Mouse (Mus musculus) ovary, adult 10 weeks (tissue): ENCODE results near the gene Tuba4a. TPM values are rescaled to one million over a fixed set of nuclear protein-coding genes. Genes with fewer than 3 reads are reported as not detected.

Experiments used
- polyA plus RNA-seq: library from polyadenylated mRNA; stranded (reverse); fragments of 350-450 nt; fragmentation: Illumina TruSeq; extraction: RNeasy Lipid Tissue Mini Kit (QIAGEN cat#74804); gene quantifications from one replicate; pipeline ENCODE4 v1.2.3, GENCODE M21; 2014

Gene Tuba4a
- polyA plus RNA-seq: 0.74 TPM

DNA sequence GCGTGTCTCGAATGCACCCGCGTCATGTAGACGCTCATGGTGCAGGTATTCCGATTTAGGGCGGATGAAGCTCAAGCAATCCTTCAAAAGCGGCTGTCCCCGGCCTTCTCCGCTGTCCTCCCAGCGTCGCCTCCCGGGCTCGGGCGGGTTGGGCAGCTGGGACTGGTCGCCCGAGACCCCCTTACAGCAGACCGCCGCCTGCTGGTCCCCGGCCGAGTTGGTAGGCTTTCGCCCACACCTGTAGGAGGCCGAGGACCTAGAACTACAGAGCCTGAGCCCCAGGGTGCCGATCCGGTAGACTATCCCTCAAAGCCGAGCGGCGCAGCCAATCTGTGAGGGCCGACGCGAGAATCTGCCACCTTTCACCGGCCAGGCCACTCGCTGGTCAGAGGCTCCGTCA is at the start of gene Tuba4a:
TSS of gene Tuba4a (minus strand) at position 335 of the 400 bp plus-strand sequence.

GRCm38 (mm10) chr1:75264091-75264880 is 44.6 kb upstream of the Tuba4a start, which contains the start of gene Ptprn:
Ptprn (minus strand) TSS chr1:75264502.

GRCm38 (mm10) chr1:75236117-75237050 is 16.7 kb upstream of the Tuba4a start, which contains the start of gene Dnajb2:
Dnajb2 (plus strand) TSS chr1:75236406.

GRCm38 (mm10) chr1:75231664-75232152 is 12.0 kb upstream of the Tuba4a start, which contains the start of gene A630095N17Rik:
A630095N17Rik (minus strand) TSS chr1:75232102.

DNA sequence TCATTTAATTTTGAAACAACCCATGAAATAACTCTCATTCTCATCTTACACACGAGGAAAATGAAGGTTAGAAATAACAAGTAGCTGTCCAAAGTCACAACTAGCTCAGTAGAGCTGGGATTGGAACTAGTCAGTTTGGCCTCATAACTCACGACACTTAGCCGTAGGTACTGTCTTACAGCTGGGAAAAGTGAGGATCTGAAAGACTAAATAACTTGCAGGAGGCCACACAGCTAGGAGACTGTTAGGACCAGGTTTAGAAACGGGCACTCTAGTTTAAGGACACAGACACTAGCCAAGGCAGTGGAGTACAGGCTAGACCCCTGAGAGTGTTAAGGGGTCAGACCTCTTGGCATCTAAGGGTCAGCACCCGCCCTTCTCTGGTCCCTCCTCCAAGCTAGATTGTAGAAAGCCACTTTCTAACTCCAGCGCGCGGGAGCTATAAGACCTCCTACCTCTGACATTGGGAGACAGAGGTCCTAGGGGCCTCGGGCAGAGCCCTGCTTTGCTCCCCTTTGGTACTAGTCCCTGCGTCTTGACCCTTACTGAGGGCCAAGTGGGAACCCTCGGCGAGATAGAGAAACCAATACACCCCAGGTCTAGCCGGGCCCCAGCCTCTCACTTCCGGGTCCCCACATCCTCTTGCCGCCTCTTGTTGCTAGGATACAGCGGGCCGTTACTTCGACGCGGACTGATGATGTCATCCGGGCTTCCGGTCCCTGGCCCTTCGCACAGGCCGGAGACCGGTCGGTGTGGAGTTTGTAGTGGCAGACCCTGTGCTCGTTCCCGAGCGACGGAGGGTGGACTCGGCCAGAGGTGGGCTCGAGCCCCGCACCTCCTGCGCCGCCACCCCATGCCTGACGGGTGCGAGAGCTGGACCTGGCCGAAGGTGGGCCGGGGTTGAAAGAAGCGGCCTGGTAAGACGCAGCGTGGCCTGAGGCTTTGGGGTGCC is 9.3 kb downstream of the Tuba4a start, which contains the start of the genes Glb1l and Stk16:
TSS of gene Glb1l (minus strand) at position 678 of the 952 bp plus-strand sequence.
TSS of gene Stk16 (plus strand) at position 703 of the 952 bp plus-strand sequence.

DNA sequence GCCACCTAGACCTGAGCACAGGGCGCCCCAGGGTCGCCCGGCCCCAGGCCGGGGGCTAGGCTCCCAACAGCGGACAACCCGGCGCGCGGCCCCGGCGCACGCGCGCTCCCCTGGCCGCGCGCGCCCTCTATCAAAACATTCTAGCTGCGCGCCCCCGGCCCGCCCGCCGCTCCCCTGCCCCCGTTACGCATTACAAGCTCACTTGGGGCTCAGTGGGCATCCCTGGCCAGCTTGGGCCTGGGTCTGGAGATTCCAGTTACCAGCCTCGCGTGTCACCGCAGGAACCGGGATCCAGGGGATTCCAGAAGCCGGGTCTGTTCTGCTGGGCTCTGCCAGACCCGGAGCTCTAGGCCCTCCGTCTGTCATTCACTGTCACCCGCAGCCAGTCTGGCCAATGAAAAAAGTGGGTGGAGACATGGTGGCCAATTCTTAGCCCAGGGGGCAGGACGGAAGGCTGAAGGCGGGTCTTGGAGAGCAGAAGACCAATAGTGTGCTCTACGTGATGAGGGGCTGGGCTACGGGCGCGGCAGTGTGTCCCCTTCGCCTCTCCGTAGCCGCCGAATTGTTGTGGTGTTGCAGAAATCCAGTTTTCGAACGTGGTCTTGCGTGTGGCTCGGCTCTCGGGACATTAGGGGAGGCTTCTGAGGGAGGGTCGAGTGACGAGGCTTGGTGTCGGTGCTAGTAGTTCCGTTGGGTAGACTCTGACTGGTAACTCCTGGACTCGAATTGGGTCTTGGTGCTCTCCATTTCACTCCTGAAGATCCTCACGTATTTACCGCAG is 27.9 kb downstream of the Tuba4a start, which contains the start of the genes Ankzf1 and Atg9a:
TSS of gene Ankzf1 (plus strand) at position 530 of the 781 bp plus-strand sequence.
TSS of gene Atg9a (minus strand) at position 575 of the 781 bp plus-strand sequence.

DNA sequence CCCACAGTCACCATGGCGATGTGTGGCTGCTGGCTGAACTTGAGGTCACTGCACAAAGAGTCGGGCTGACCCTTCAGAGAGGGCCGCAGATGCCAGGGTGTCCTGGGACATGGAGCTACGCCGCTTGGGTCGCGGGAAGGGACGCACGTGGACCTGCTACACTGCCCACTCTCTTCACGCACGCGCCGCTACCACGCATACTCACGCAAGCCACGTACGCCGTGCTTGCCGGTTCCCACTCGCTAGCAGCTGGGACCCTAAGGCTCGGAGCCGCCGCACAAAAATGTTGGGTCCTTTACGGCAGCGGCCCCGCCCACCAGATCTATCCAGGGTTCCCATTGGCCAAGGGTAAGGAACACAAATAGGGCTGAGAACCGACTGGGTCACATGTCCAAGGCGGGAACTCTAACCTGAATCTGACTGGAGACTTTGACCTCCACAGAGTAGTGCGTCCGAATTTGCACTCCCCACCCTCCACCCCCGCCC is 39.5 kb downstream of the Tuba4a start, which contains the start of gene Abcb6:
TSS of gene Abcb6 (minus strand) at position 288 of the 486 bp plus-strand sequence.

GRCm38 (mm10) chr1:75168472-75169464 is 50.9 kb downstream of the Tuba4a start, which contains the start of gene Zfand2b:
Zfand2b (plus strand) TSS chr1:75168646.

Other genes starting within 250 kb of the Tuba4a start
- 0.63 TPM for gene Nhej1, start 94.7 kb downstream of the Tuba4a start, polyA plus RNA-seq
- 1.2 TPM for gene Slc23a3, start 86.0 kb downstream of the Tuba4a start, polyA plus RNA-seq
- gene Cnppd1, start 77.2 kb downstream of the Tuba4a start, polyA plus RNA-seq: 9.8 TPM
- gene Retreg2, start 77.1 kb downstream of the Tuba4a start, polyA plus RNA-seq: 6.4 TPM
- gene Zfand2b, start 51.2 kb downstream of the Tuba4a start, polyA plus RNA-seq: 0.40 TPM
- gene Abcb6, start 39.5 kb downstream of the Tuba4a start, polyA plus RNA-seq: 3.2 TPM
- 8.6 TPM for gene Ankzf1, start 27.7 kb downstream of the Tuba4a start, polyA plus RNA-seq
- 5.4 TPM for gene Atg9a, start 27.7 kb downstream of the Tuba4a start, polyA plus RNA-seq
- 14.5 TPM for gene Glb1l, start 9.1 kb downstream of the Tuba4a start, polyA plus RNA-seq
- 8.5 TPM for gene Stk16, start 9.0 kb downstream of the Tuba4a start, polyA plus RNA-seq
- gene A630095N17Rik, start 12.2 kb upstream of the Tuba4a start, polyA plus RNA-seq: not detected
- gene Dnajb2, start 16.5 kb upstream of the Tuba4a start, polyA plus RNA-seq: 17.7 TPM
- gene Ptprn, start 44.6 kb upstream of the Tuba4a start, polyA plus RNA-seq: not detected
- gene Resp18, start 58.5 kb upstream of the Tuba4a start, polyA plus RNA-seq: not detected
- 3.9 TPM for gene Dnpep, start 98.1 kb upstream of the Tuba4a start, polyA plus RNA-seq
- 2.7 TPM for gene Des, start 140.5 kb upstream of the Tuba4a start, polyA plus RNA-seq
- gene Speg, start 155.4 kb upstream of the Tuba4a start, polyA plus RNA-seq: 3.6 TPM
- gene Gmppa, start 216.1 kb upstream of the Tuba4a start, polyA plus RNA-seq: 5.9 TPM
- gene Asic4, start 230.6 kb upstream of the Tuba4a start, polyA plus RNA-seq: not detected